Mouse (Mus musculus): Measurements from ENCODE around the gene Mtmr1.

The Mtmr1 gene

DNA sequence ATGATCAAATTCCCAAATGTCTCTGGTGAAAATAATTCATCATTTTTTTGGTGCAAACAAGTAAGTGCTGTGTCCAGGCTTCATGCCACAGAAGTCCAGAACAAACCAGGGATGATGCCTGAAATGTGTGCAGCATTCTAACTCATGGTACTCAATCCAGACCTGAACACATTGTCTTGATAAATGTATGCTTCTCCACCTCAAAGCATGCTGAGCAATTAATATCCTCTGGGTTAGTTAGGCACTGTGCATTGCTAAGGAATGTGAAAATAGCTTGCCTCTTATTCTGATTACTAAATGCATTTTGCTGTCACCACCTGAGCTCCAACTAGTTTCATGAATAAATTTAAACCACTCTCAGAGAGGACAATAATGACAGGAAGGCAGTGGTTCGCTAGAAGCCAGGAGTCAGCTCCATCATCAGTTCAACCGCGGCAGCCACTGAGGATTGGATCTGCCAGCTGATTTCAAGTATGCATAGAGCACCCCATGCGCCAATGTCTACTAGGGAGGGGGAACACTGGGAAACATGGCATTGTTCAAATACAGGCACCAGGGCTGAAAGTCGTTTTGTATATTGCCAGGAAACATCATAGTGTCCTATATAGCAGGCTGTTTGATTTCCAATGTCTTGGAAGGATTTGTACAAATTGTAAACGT lies 91.6 kb downstream of the Mtmr1 start:
- no peak for DNase-seq

- no peak for DNase-seq
Measured at GRCm38 (mm10) chrX:71464138-71464826, 99.7 kb downstream of the Mtmr1 start.

DNA sequence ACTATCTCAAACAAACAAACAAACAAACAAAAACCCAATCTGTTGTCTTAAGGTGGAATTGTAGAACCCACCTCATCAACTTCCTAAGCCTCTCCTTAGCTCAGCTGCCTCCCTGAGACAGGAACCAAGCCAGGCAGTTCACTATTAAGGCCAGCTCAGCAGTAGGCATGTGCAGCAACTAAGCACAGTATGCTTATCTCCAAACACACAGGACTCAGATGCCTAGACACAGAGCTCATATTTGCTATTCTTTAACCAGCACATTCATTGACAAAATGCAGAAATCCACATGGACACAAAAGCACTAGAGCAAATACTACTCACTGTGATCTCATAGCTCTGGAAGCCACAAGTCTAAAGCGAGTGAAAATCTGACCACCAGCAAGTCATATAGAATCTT lies 100.9 kb downstream of the Mtmr1 start:
- no peak for DNase-seq

DNA sequence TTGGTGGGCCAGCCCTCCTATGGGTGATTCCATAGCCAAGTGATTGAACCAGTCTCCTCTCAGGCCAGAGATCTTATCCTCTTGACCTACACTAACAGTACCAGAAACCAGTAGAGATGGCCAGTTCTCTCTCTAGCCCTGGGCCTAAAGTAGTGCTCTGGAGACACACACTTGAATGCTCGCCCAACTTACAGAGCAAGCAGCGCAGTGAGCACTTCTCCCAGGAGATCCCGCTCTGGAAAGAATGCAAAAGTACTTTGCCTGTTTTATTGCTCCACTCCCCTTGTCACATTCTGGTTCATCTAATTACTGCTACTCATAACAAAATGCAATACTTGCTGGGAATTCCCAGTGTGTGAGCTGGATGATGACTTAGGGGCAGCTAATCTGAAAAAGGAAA lies 102.9 kb downstream of the Mtmr1 start:
- DNase-seq = peak; percentile 7
